Mouse (Mus musculus) MEL (cell line): ENCODE results near the gene Klrb1b. TPM values are rescaled to one million over a fixed set of nuclear protein-coding genes. Genes with fewer than 3 reads are reported as not detected.
A peak's percentile ranks its signal among the peaks of the same experiment; 100 is the strongest.

Experiments used
- DNase-seq: peaks from one replicate; pipeline ENCODE4 v3.0.0; 2011; ENCODE audit warnings: low read depth, low spot score
- H3K27ac ChIP-seq: 2 replicates; pipeline ENCODE4 v1.5.1; 2012; ENCODE audit warnings: low read depth, mild to moderate bottlenecking, control low read depth, low read length, moderate library complexity; ENCODE audit not compliant: control insufficient read depth
- H3K27me3 ChIP-seq, 2 experiments: fragments of 150-350 bp in 1 of 2; sonication (generic) in 1 of 2; 2 replicates each; pipeline ENCODE4 v1.6.1; 2012; ENCODE audit warnings: low read length in 2 of 2, mild to moderate bottlenecking in 2 of 2, improper control_type of control experiment in 1 of 2, moderate library complexity in 1 of 2; ENCODE audit not compliant: insufficient read depth in 2 of 2, control insufficient read depth in 1 of 2
- H3K36me3 ChIP-seq, 2 experiments: 2 replicates each; pipeline ENCODE4 v1.6.1; 2012 to 2014; ENCODE audit warnings: low read length in 2 of 2, improper control_type of control experiment in 1 of 2, inconsistent platforms in 1 of 2, mild to moderate bottlenecking in 1 of 2; ENCODE audit not compliant: insufficient read depth in 2 of 2, control insufficient read depth in 1 of 2
- H3K4me1 ChIP-seq, 2 experiments: fragments of 150-350 bp in 1 of 2; sonication (generic) in 1 of 2; 2 replicates each; pipeline ENCODE4 v1.6.1; 2012; ENCODE audit warnings: low read length in 2 of 2, improper control_type of control experiment in 1 of 2, mild to moderate bottlenecking in 1 of 2; ENCODE audit not compliant: insufficient read depth in 2 of 2, control insufficient read depth in 1 of 2
- H3K4me3 ChIP-seq, 2 experiments: fragments of 150-350 bp in 1 of 2; sonication (generic) in 1 of 2; 2 replicates each; pipeline ENCODE4 v1.5.1; 2012; ENCODE audit warnings: low read depth in 2 of 2, low read length in 2 of 2, mild to moderate bottlenecking in 2 of 2, moderate library complexity in 2 of 2, control low read depth in 1 of 2, improper control_type of control experiment in 1 of 2; ENCODE audit not compliant: control insufficient read depth in 1 of 2, insufficient read depth in 1 of 2
- H3K79me2 ChIP-seq: 2 replicates; pipeline ENCODE4 v1.6.1; 2012; ENCODE audit warnings: mild to moderate bottlenecking, low read length, moderate library complexity; ENCODE audit not compliant: control insufficient read depth, poor library complexity, insufficient read depth
- H3K9ac ChIP-seq: 2 replicates; pipeline ENCODE4 v1.6.1; 2012; ENCODE audit warnings: low read depth, mild to moderate bottlenecking, control low read depth, low read length, moderate library complexity; ENCODE audit not compliant: control insufficient read depth, poor library complexity, severe bottlenecking
- H3K9me3 ChIP-seq: fragments of 150-350 bp; sonication (generic); replicated peaks from 2 replicates; pipeline ENCODE4 v1.6.1; 2012; ENCODE audit warnings: mild to moderate bottlenecking, low read length, improper control_type of control experiment, moderate library complexity; ENCODE audit not compliant: insufficient read depth
- BHLHE40 ChIP-seq: IDR thresholded peaks from 2 replicates; pipeline ENCODE4 v1.6.1; 2012; ENCODE audit warnings: low read depth, mild to moderate bottlenecking, inconsistent platforms, low read length, improper control_type of control experiment, borderline replicate concordance
- CHD1 ChIP-seq: IDR thresholded peaks from 2 replicates; pipeline ENCODE4 v1.6.1; 2012; ENCODE audit warnings: low read depth, mild to moderate bottlenecking, inconsistent platforms, low read length, improper control_type of control experiment
- CHD2 ChIP-seq: IDR thresholded peaks from 2 replicates; pipeline ENCODE4 v1.6.1; 2011; ENCODE audit warnings: low read length, improper control_type of control experiment
- CTCF ChIP-seq, 3 experiments: IDR thresholded peaks in 2 of 3; conservative IDR thresholded peaks in 1 of 3; 2 replicates each; pipeline ENCODE4 v1.5.1; 2011 to 2012; ENCODE audit warnings: low read length in 3 of 3, low read depth in 2 of 3, mild to moderate bottlenecking in 2 of 3, improper control_type of control experiment in 1 of 3, inconsistent platforms in 1 of 3, mixed read lengths in 1 of 3, moderate library complexity in 1 of 3; ENCODE audit not compliant: control insufficient read depth in 1 of 3, insufficient read depth in 1 of 3, poor library complexity in 1 of 3, severe bottlenecking in 1 of 3
- E2F4 ChIP-seq: IDR thresholded peaks from 2 replicates; pipeline ENCODE4 v1.6.1; 2011; ENCODE audit warnings: low read depth, low read length, improper control_type of control experiment, borderline replicate concordance
- ELF1 ChIP-seq: IDR thresholded peaks from 2 replicates; pipeline ENCODE4 v1.6.1; 2014; ENCODE audit warnings: low read depth, mild to moderate bottlenecking, inconsistent platforms, low read length, improper control_type of control experiment, moderate library complexity
- EP300 ChIP-seq, 2 experiments: IDR thresholded peaks; 2 replicates each; pipeline ENCODE4 v1.6.1; 2011; ENCODE audit warnings: improper control_type of control experiment in 2 of 2, low read length in 2 of 2, low read depth in 1 of 2, mild to moderate bottlenecking in 1 of 2
- ETS1 ChIP-seq: IDR thresholded peaks from 2 replicates; pipeline ENCODE4 v1.6.1; 2012; ENCODE audit warnings: low read depth, mild to moderate bottlenecking, inconsistent platforms, low read length, improper control_type of control experiment, moderate library complexity
- GABPA ChIP-seq: IDR thresholded peaks from 2 replicates; pipeline ENCODE4 v1.6.1; 2012; ENCODE audit warnings: low read depth, mild to moderate bottlenecking, inconsistent platforms, low read length, improper control_type of control experiment, moderate library complexity
- GATA1 ChIP-seq: IDR thresholded peaks from 2 replicates; pipeline ENCODE4 v1.6.1; 2011; ENCODE audit warnings: low read depth, low read length, improper control_type of control experiment
- HCFC1 ChIP-seq: IDR thresholded peaks from 2 replicates; pipeline ENCODE4 v1.6.1; 2012; ENCODE audit warnings: low read depth, mild to moderate bottlenecking, inconsistent platforms, low read length, improper control_type of control experiment, moderate library complexity
- JUND ChIP-seq: IDR thresholded peaks from 2 replicates; pipeline ENCODE4 v1.6.1; 2011; ENCODE audit warnings: low read depth, mild to moderate bottlenecking, improper control_type of control experiment, low read length
- KAT2A ChIP-seq: conservative IDR thresholded peaks from 2 replicates; pipeline ENCODE4 v1.6.1; 2012; ENCODE audit warnings: low read depth, low read length, improper control_type of control experiment, inconsistent platforms
- MAFK ChIP-seq: IDR thresholded peaks from 2 replicates; pipeline ENCODE4 v1.6.1; 2011; ENCODE audit warnings: low read depth, mild to moderate bottlenecking, low read length, improper control_type of control experiment, borderline replicate concordance
- MAX ChIP-seq: IDR thresholded peaks from 2 replicates; pipeline ENCODE4 v1.6.1; 2011; ENCODE audit warnings: low read length, improper control_type of control experiment
- MAZ ChIP-seq: IDR thresholded peaks from 2 replicates; pipeline ENCODE4 v1.6.1; 2012; ENCODE audit warnings: low read depth, mild to moderate bottlenecking, inconsistent platforms, low read length, improper control_type of control experiment
- MEF2A ChIP-seq: IDR thresholded peaks from 2 replicates; pipeline ENCODE4 v1.6.1; 2014; ENCODE audit warnings: low read depth, mild to moderate bottlenecking, inconsistent platforms, low read length, improper control_type of control experiment; ENCODE audit not compliant: poor library complexity, insufficient replicate concordance, severe bottlenecking; ENCODE audit errors: extremely low read depth
- MYB ChIP-seq: IDR thresholded peaks from 2 replicates; pipeline ENCODE4 v1.6.1; 2011; ENCODE audit warnings: mild to moderate bottlenecking, low read depth, low read length, improper control_type of control experiment
- MYC ChIP-seq: IDR thresholded peaks from 2 replicates; pipeline ENCODE4 v1.6.1; 2011; ENCODE audit warnings: low read depth, mild to moderate bottlenecking, low read length, improper control_type of control experiment, moderate library complexity
- NRF1 ChIP-seq: IDR thresholded peaks from 2 replicates; pipeline ENCODE4 v1.6.1; 2014; ENCODE audit warnings: low read depth, mild to moderate bottlenecking, inconsistent platforms, low read length, improper control_type of control experiment, moderate library complexity; ENCODE audit not compliant: poor library complexity, insufficient read depth, severe bottlenecking
- POLR2A ChIP-seq, 2 experiments: IDR thresholded peaks; 2 replicates each; pipeline ENCODE4 v1.6.1; 2011 to 2012; ENCODE audit warnings: low read length in 2 of 2, mild to moderate bottlenecking in 2 of 2, control low read depth in 1 of 2, improper control_type of control experiment in 1 of 2, low read depth in 1 of 2, moderate library complexity in 1 of 2; ENCODE audit not compliant: control insufficient read depth in 1 of 2, insufficient read depth in 1 of 2, poor library complexity in 1 of 2
- POLR2AphosphoS5 ChIP-seq: IDR thresholded peaks from 2 replicates; pipeline ENCODE4 v1.6.1; 2012; ENCODE audit warnings: low read depth, borderline replicate concordance, mild to moderate bottlenecking, inconsistent platforms, low read length, moderate library complexity, mixed read lengths
- RAD21 ChIP-seq: IDR thresholded peaks from 2 replicates; pipeline ENCODE4 v1.6.1; 2011; ENCODE audit warnings: mild to moderate bottlenecking, low read depth, low read length, improper control_type of control experiment
- RCOR1 ChIP-seq: IDR thresholded peaks from 2 replicates; pipeline ENCODE4 v1.6.1; 2012; ENCODE audit warnings: low read depth, mild to moderate bottlenecking, inconsistent platforms, low read length, improper control_type of control experiment
- SIN3A ChIP-seq: IDR thresholded peaks from 2 replicates; pipeline ENCODE4 v1.6.1; 2012; ENCODE audit warnings: low read length, improper control_type of control experiment, inconsistent platforms
- SMC3 ChIP-seq: IDR thresholded peaks from 2 replicates; pipeline ENCODE4 v1.6.1; 2011; ENCODE audit warnings: low read depth, low read length, improper control_type of control experiment
- TBP ChIP-seq: IDR thresholded peaks from 2 replicates; pipeline ENCODE4 v1.8.0; 2011; ENCODE audit warnings: low read depth, low read length, improper control_type of control experiment
- TCF12 ChIP-seq: IDR thresholded peaks from 2 replicates; pipeline ENCODE4 v1.6.1; 2014; ENCODE audit warnings: low read depth, mild to moderate bottlenecking, inconsistent platforms, low read length, improper control_type of control experiment, moderate library complexity
- UBTF ChIP-seq: IDR thresholded peaks from 2 replicates; pipeline ENCODE4 v1.6.1; 2012; ENCODE audit warnings: low read depth, mild to moderate bottlenecking, inconsistent platforms, low read length, improper control_type of control experiment, moderate library complexity, borderline replicate concordance; ENCODE audit not compliant: insufficient read depth
- USF1 ChIP-seq: IDR thresholded peaks from 2 replicates; pipeline ENCODE4 v1.6.1; 2014; ENCODE audit warnings: low read depth, mild to moderate bottlenecking, inconsistent platforms, low read length, improper control_type of control experiment, moderate library complexity
- USF2 ChIP-seq, 2 experiments: IDR thresholded peaks; 2 replicates each; pipeline ENCODE4 v1.6.1; 2011 to 2012; ENCODE audit warnings: improper control_type of control experiment in 2 of 2, low read length in 2 of 2, borderline replicate concordance in 1 of 2, inconsistent platforms in 1 of 2, low read depth in 1 of 2, mild to moderate bottlenecking in 1 of 2; ENCODE audit not compliant: insufficient read depth in 1 of 2
- ZC3H11A ChIP-seq: IDR thresholded peaks from 2 replicates; pipeline ENCODE4 v1.6.1; 2012; ENCODE audit warnings: low read depth, mild to moderate bottlenecking, inconsistent platforms, low read length, improper control_type of control experiment
- ZKSCAN1 ChIP-seq: IDR thresholded peaks from 2 replicates; pipeline ENCODE4 v1.6.1; 2012; ENCODE audit warnings: low read depth, mild to moderate bottlenecking, inconsistent platforms, low read length, improper control_type of control experiment, moderate library complexity
- ZMIZ1 ChIP-seq: IDR thresholded peaks from 2 replicates; pipeline ENCODE4 v1.6.1; 2012; ENCODE audit warnings: low read depth, mild to moderate bottlenecking, inconsistent platforms, low read length, improper control_type of control experiment, moderate library complexity
- ZNF384 ChIP-seq: IDR thresholded peaks from 2 replicates; pipeline ENCODE4 v1.6.1; 2012; ENCODE audit warnings: low read depth, mild to moderate bottlenecking, inconsistent platforms, low read length, improper control_type of control experiment
- polyA plus RNA-seq, 2 experiments: library from polyadenylated mRNA; stranded (reverse) in 1 of 2; unstranded in 1 of 2; fragments of >175 nt in 1 of 2; fragments of >200 nt in 1 of 2; gene quantifications; 2 replicates each; pipeline versions ENCODE4 v1.2.1 to v1.2.4; 2012; ENCODE audit warnings: low replicate concordance in 2 of 2, low read depth in 1 of 2; ENCODE audit not compliant: insufficient read length in 2 of 2, insufficient read depth in 1 of 2, missing spikeins in 1 of 2
- total RNA-seq: library from RNA; depleted of rRNA; stranded (reverse); fragments of 300-350 nt; gene quantifications from 2 replicates; pipeline ENCODE4 v1.2.3, GENCODE M21; 2012

The Klrb1b gene
- total and polyA plus RNA-seq, 3 experiments, result not detected

DNA sequence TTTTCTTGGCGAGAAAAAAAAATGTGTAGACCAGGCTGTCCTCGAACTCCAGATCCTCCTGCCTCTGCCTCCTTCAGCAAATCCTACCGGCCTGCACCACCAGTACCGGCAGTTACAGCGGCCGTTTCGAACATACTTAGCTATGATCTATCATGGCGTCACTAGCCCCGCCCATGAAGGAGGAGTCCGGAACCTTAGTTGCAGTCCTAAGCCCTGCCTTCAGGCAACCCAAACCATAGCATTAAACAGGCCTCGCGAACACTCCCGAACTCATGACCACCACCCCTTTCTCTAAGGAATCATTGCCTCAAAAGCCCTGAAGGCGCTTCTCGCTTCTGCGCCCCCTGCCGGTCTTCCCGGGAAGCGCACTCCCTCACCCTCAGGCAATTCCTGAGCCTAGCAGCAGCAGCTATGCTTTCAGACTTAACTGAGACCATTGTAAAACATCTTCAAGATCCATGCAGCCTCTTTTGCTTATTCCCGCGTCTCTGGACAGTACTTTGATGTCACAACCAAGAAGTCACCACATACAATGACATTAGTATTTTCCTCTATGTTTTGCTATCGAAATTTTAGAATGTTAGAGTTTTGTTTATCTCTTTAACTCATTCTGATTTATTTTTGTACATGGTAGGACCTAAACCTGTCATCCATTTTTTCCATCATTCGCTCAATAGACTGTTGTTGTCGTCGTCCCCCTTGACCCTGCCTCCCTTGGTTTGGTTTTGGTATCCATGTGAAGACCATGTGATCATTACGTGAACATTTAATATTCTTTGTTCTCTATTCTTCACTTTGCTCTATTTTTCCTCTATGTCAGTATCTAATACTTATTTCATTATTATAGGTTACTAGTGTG, 22.9 kb downstream of the Klrb1b start:
- H3K27me3 ChIP-seq, result no peaks in the 10 kb centered on the region
- H3K79me2 ChIP-seq, result no peaks in the 10 kb centered on the region
- peaks cover 5 to 9% of the 10 kb centered on the region in 2 experiments; a peak in 2 of 4 replicates for H3K4me1 ChIP-seq
- peak overlapping the region; percentile 49 to 82 for H3K4me3 ChIP-seq
- no peak overlapping the region for H3K27ac ChIP-seq
- peak; percentile 97 for DNase-seq
- peak overlapping the region; percentile 68 for H3K9ac ChIP-seq
- H3K9me3 ChIP-seq, result no peaks in the 10 kb centered on the region
- no peaks in the 10 kb centered on the region for H3K36me3 ChIP-seq
- no peak for TF ChIP-seq ZMIZ1
- peak; percentile 32; the same call in 1 of the 2 replicates for TF ChIP-seq USF1
- peak; percentile 70 for TF ChIP-seq SIN3A
- TF ChIP-seq ZKSCAN1, result no peak
- TF ChIP-seq MAZ, result no peak
- TF ChIP-seq HCFC1, result 0 out of 2 replicates have a peak, but pooled peaks have one; percentile 24
- no peak for TF ChIP-seq RCOR1
- no peak for TF ChIP-seq MEF2A
- no peak for TF ChIP-seq USF2 (IDR thresholded peaks at IDR 0.05; ENCODE audit: borderline replicate concordance in 1 of 2, insufficient read depth in 1 of 2, low read depth in 1 of 2, low read length in 2 of 2)
- 0 out of 2 replicates have a peak, but pooled peaks have one; percentile 31 for TF ChIP-seq ETS1
- TF ChIP-seq RAD21, result peak; percentile 25
- peak; percentile 99 for TF ChIP-seq TBP
- TF ChIP-seq CHD2, result no peak
- TF ChIP-seq TCF12, result peak; percentile 38; the same call in 1 of the 2 replicates
- no peak for TF ChIP-seq EP300 (IDR thresholded peaks at IDR 0.05; ENCODE audit: low read depth in 1 of 2, low read length in 2 of 2)
- TF ChIP-seq CHD1, result no peak
- no peak for TF ChIP-seq POLR2AphosphoS5
- TF ChIP-seq GATA1, result no peak
- TF ChIP-seq POLR2A (IDR thresholded peaks at IDR 0.05; ENCODE audit: control insufficient read depth in 1 of 2, insufficient read depth in 1 of 2, low read depth in 1 of 2, low read length in 2 of 2, poor library complexity in 1 of 2), result no peak
- no peak for TF ChIP-seq NRF1
- no peak; the same call in 1 of the 2 replicates for TF ChIP-seq KAT2A
- TF ChIP-seq GABPA, result no peak
- TF ChIP-seq JUND, result no peak
- no peak for TF ChIP-seq ELF1
- no peak for TF ChIP-seq MYB
- TF ChIP-seq BHLHE40, result no peak
- TF ChIP-seq SMC3, result peak; percentile 66
- no peak for TF ChIP-seq MYC
- TF ChIP-seq ZC3H11A, result no peak
- no peak for TF ChIP-seq E2F4
- peak; percentile 74 to 84 (median 81) for TF ChIP-seq CTCF (IDR thresholded peaks at IDR 0.05 in 2 of 3, conservative IDR thresholded peaks at IDR 0.05 in 1 of 3; ENCODE audit: control insufficient read depth in 1 of 3, insufficient read depth in 1 of 3, low read depth in 2 of 3, low read length in 3 of 3, poor library complexity in 1 of 3, severe bottlenecking in 1 of 3)
- no peak for TF ChIP-seq ZNF384
- TF ChIP-seq UBTF, result no peak
- TF ChIP-seq MAX, result 0 out of 2 replicates have a peak, but pooled peaks have one; percentile 41
- peak; percentile 94 for TF ChIP-seq MAFK
